Mouse (Mus musculus) liver, embryonic 11.5 days (tissue): ENCODE results near the gene Lipa. TPM values are rescaled to one million over a fixed set of nuclear protein-coding genes. Genes with fewer than 3 reads are reported as not detected.

Experiments used
- ATAC-seq: fragments of 200-750 bp; cut with Nextera tagmentation; replicated peaks from 2 replicates; pipeline ENCODE4 v1.8.0; 2017; ENCODE audit warnings: moderate number of reproducible peaks, mild to moderate bottlenecking, moderate TSS enrichment, moderate library complexity; ENCODE audit not compliant: low FRiP score
- DNase-seq: peaks from one replicate; pipeline ENCODE4 v3.0.0-alpha.2; 2017; ENCODE audit warnings: low spot score
- H3K27ac ChIP-seq: fragments of 300-500 bp; sonication (generic); 2 replicates; pipeline ENCODE4 v1.5.1; 2014; ENCODE audit warnings: mild to moderate bottlenecking, low read depth, low read length, control low read depth
- H3K27me3 ChIP-seq: fragments of 300-500 bp; sonication (generic); replicated peaks from 2 replicates; pipeline ENCODE4 v1.6.1; 2014; ENCODE audit warnings: low read length, mixed read lengths; ENCODE audit not compliant: control insufficient read depth, insufficient read depth
- H3K36me3 ChIP-seq: fragments of 300-500 bp; sonication (generic); 2 replicates; pipeline ENCODE4 v1.6.1; 2014; ENCODE audit warnings: mild to moderate bottlenecking, low read length, moderate library complexity, mixed read lengths; ENCODE audit not compliant: control insufficient read depth, insufficient read depth
- H3K4me1 ChIP-seq: fragments of 300-500 bp; sonication (generic); replicated peaks from 2 replicates; pipeline ENCODE4 v1.6.1; 2014; ENCODE audit warnings: low read length, mixed read lengths; ENCODE audit not compliant: control insufficient read depth, insufficient read depth
- H3K4me2 ChIP-seq: fragments of 300-500 bp; sonication (generic); 2 replicates; pipeline ENCODE4 v1.6.1; 2014; ENCODE audit warnings: mild to moderate bottlenecking, control low read depth, moderate library complexity
- H3K4me3 ChIP-seq: fragments of 300-500 bp; sonication (generic); 2 replicates; pipeline ENCODE4 v1.5.1; 2014; ENCODE audit warnings: low read depth, low read length, control low read depth
- H3K9ac ChIP-seq: fragments of 300-500 bp; sonication (generic); 2 replicates; pipeline ENCODE4 v1.6.1; 2014; ENCODE audit warnings: low read depth, low read length, control low read depth
- H3K9me3 ChIP-seq: fragments of 300-500 bp; sonication (generic); 2 replicates; pipeline ENCODE4 v1.6.1; 2016; ENCODE audit warnings: low read length, inconsistent platforms, mixed read lengths; ENCODE audit not compliant: control insufficient read depth
- WGBS: fragments of 180-500 bp; shearing (Covaris S2); extraction: QIAGEN DNeasy Blood & Tissue Kit; methylation state at CpG from one replicate; pipeline ENCODE4 v1.1.7; 2014; 5-methylcytosine and 5-hydroxymethylcytosine counted together
- polyA plus RNA-seq: library from polyadenylated mRNA; unstranded; fragments of >200 nt; fragmentation: Nextera tagmentation; extraction: Ambion mirVana; gene quantifications from 2 replicates; pipeline ENCODE4 v1.2.1, GENCODE M21; 2014

Lipa gene
- polyA plus RNA-seq, 1 experiment from 2014 or later = 48.2 TPM

DNA sequence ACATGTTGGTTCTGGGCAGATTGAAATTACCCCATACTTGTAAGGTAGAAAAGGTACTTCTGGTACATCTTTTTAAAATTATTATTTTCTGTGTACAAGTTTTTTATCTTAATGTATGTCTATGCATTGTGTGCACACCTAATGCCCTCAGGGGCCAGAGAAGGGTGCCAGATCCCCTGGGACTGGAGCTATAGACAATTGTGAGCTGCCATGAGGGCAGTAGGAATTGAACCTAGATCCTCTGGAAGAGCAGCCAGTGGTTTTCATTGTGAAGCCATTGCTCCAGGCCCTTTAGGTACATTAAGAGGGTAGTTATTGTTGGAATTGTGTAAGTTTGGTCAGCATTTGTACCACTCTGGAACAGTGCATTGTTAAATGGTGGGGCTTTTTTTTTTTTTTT is 26.8 kb upstream of the Lipa start:
- Histone ChIP-seq H3K4me3 (no peak overlapping the region), H3K4me1 (peaks cover 5% of the 10 kb centered on the region; the same call in 1 of the 2 replicates), H3K9me3 (no peaks in the 10 kb centered on the region), H3K9ac (no peak overlapping the region), H3K4me2 (no peak overlapping the region), H3K27me3 (no peaks in the 10 kb centered on the region), H3K36me3 (no peaks in the 10 kb centered on the region), H3K27ac (no peak overlapping the region)
- DNase-seq (no peak), ATAC-seq (no peak)

DNA sequence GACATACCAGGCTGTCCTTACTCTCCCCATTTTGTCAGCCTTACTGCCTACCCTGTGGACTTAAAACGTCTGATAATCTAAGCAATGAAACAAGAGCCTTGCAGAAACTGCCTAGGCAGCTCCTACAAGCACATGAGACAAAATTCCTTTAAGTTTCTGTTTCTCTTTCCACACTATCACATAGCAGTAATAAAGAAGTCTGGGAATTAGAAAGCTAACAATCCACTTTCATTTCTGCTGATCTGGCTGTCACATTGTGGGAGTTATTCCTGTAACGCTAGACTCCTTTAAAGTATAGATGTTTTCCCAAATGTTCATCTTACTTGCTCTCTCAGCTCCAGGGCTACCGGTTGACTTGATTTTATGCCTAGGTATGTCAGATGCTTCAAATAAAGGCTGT is 26.2 kb upstream of the Lipa start:
- Histone ChIP-seq H3K27ac (no peak overlapping the region), H3K9me3 (no peaks in the 10 kb centered on the region), H3K4me1 (peaks cover 5% of the 10 kb centered on the region; the same call in 1 of the 2 replicates), H3K4me2 (no peak overlapping the region), H3K9ac (no peak overlapping the region), H3K4me3 (no peak overlapping the region), H3K36me3 (no peaks in the 10 kb centered on the region), H3K27me3 (no peaks in the 10 kb centered on the region)
- ATAC-seq (no peak), DNase-seq (no peak)
- 64% methylated on average over 3 of the region's 3 CpGs for WGBS

DNA sequence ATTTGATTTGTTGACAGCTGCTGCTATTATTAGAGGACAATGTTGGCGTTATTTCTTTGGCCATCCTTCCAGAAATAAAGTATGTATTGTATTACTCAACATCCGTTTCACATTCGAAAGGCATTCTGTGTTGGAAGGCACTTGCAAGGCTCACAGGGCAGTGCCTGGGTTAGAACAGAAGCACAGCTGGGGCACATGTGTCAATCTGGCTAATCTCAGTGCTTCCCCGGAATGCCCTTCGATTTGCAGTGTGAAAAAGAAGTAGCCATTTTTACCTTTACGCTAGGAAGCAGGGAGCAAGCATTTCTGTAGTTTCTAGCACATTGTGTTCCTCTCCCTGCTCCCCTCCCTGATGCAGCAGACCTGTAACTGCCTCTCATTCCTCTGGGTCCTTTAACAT is 25.7 kb upstream of the Lipa start:
- DNase-seq (no peak), ATAC-seq (no peak)
- Histone ChIP-seq H3K9me3 (no peaks in the 10 kb centered on the region), H3K9ac (no peak overlapping the region), H3K36me3 (no peaks in the 10 kb centered on the region), H3K4me2 (no peak overlapping the region), H3K4me1 (peaks cover 5% of the 10 kb centered on the region; the same call in 1 of the 2 replicates), H3K27me3 (no peaks in the 10 kb centered on the region), H3K4me3 (no peak overlapping the region), H3K27ac (no peak overlapping the region)
- 69% methylated on average over 6 of the region's 6 CpGs for WGBS

DNA sequence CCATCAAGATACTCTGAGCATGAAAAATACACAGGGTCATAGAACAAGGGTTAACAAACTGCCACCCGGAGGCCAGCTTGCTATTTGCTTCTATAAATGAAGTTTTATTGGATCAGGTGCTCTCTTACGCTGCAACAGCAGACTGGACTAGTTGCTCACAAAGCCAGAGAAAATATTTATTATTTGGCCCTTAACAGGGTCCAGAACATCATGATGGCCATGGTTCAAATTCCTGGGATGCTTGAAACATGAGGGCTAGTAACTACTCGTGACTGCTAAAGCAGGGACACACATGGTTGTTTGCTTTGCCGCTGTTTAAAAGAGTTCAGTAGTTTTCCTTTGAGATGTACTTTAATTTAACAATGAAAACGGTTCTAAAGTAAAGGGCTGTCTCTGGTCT is 24.7 kb upstream of the Lipa start:
- no peak overlapping the region; the same call in 1 of the 2 replicates for H3K4me2 ChIP-seq
- no peak for ATAC-seq
- no peaks in the 10 kb centered on the region for H3K9me3 ChIP-seq
- H3K27me3 ChIP-seq = no peaks in the 10 kb centered on the region
- DNase-seq = no peak
- H3K9ac ChIP-seq = no peak overlapping the region
- H3K4me1 ChIP-seq = peaks cover 5% of the 10 kb centered on the region; the same call in 1 of the 2 replicates
- WGBS = 65% methylated on average over 5 of the region's 5 CpGs
- no peak overlapping the region for H3K27ac ChIP-seq
- no peak overlapping the region for H3K4me3 ChIP-seq
- no peaks in the 10 kb centered on the region for H3K36me3 ChIP-seq

DNA sequence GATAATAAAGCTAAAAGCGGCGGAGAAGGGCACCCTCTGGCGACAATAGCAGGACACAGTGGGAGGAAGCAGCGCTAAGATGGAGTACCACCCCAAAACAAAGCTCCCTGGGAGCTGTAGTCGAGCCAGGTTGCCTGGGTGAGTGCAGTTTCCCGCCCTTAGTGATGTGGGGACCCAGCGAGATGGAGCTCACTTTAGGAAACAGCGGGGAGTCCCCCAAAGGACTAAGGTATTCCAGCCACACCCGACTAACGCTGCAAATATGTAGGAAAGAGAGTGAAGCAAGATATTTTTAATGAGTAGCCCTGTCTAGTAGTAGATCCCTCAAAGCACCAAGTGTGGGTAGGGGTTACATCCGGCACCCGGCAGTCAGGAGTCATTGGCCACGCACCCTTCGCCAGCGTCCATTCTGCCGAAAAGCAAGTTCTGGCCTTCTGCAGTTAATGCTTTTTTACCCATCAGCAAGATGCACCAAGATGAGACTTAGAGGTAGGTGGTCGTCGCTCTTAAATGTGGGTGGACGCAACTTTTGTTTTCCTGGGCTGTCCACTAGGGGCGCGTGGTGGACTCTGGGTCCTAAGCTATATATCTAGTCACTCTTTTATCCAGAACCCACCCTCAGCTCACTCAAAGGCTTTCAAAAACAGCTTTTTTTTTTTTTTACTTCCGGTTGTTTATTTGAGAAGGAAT is 23.4 kb upstream of the Lipa start, which contains the start of gene Ifit2:
TSS of gene Ifit2 (plus strand) at position 161 of the 690 bp plus-strand sequence.
- peak within 1 kb of the TSS; percentile 55; the same call in 1 of the 2 replicates for H3K9ac ChIP-seq
- peak within 1 kb of the TSS; percentile 71 for H3K4me2 ChIP-seq
- ATAC-seq (peak; percentile 97), DNase-seq (peak; percentile 79)
- no peaks in the 10 kb centered on the region for H3K27me3 ChIP-seq
- H3K27ac ChIP-seq = no peak within 1 kb of the TSS
- under 1% methylated on average over 22 of the region's 22 CpGs for WGBS
- H3K9me3 ChIP-seq = no peaks in the 10 kb centered on the region
- H3K4me3 ChIP-seq = peak within 1 kb of the TSS; percentile 50
- no peaks in the 10 kb centered on the region for H3K36me3 ChIP-seq
- peaks cover 5% of the 10 kb centered on the region; the same call in 1 of the 2 replicates for H3K4me1 ChIP-seq

- Histone ChIP-seq H3K36me3 (no peaks in the 10 kb centered on the region), H3K27ac (no peak overlapping the region), H3K9me3 (no peaks in the 10 kb centered on the region), H3K27me3 (no peaks in the 10 kb centered on the region), H3K9ac (peak overlapping the region; percentile 55; the same call in 1 of the 2 replicates), H3K4me1 (peaks cover 5% of the 10 kb centered on the region; the same call in 1 of the 2 replicates), H3K4me3 (peak overlapping the region; percentile 50), H3K4me2 (peak overlapping the region; percentile 71)
- DNase-seq (no peak), ATAC-seq (no peak)
- 31% methylated on average over 4 of the region's 4 CpGs for WGBS
Measured at GRCm38 (mm10) chr19:34550205-34550533, 22.9 kb upstream of the Lipa start.

DNA sequence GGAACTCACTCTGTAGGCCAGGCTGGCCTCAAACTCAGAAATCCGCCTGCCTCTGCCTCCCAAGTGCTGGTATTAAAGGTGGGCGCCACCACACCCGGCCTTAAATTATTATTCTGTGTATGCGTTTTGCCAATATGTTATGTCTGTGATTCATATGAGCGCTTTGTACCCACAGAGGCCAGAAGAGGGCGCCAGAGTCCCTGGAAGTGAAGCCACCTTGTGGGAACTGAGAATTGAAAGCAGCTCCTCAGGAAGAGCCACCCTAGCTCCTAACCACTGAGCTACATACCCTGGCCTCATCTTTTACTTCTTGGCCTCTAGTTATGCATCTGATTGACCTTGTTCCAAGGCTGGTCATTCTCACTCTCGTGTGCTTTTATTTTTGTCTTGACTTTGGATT is 20.7 kb upstream of the Lipa start:
- Histone ChIP-seq H3K4me3 (no peak overlapping the region), H3K4me2 (no peak overlapping the region), H3K9ac (no peak overlapping the region), H3K27ac (no peak overlapping the region), H3K36me3 (no peaks in the 10 kb centered on the region), H3K27me3 (no peaks in the 10 kb centered on the region), H3K4me1 (peaks cover 5% of the 10 kb centered on the region; the same call in 1 of the 2 replicates), H3K9me3 (no peaks in the 10 kb centered on the region)
- 34% methylated on average over 7 of the region's 7 CpGs for WGBS
- DNase-seq (peak; percentile 51), ATAC-seq (no peak)

- H3K4me1 ChIP-seq = peaks cover 5% of the 10 kb centered on the region; the same call in 1 of the 2 replicates
- H3K27me3 ChIP-seq = no peaks in the 10 kb centered on the region
- WGBS = 81% methylated on average over 4 of the region's 4 CpGs
- no peak overlapping the region for H3K4me3 ChIP-seq
- ATAC-seq (no peak), DNase-seq (no peak)
- H3K9ac ChIP-seq = no peak overlapping the region
- H3K27ac ChIP-seq = no peak overlapping the region
- no peak overlapping the region for H3K4me2 ChIP-seq
- no peaks in the 10 kb centered on the region for H3K9me3 ChIP-seq
- H3K36me3 ChIP-seq = no peaks in the 10 kb centered on the region
Measured at GRCm38 (mm10) chr19:34546211-34546610, 18.9 kb upstream of the Lipa start.

GRCm38 (mm10) chr19:34539422-34539821 is 12.1 kb upstream of the Lipa start:
- WGBS = 69% methylated on average over 1 of the region's 1 CpGs
- no peaks in the 10 kb centered on the region for H3K4me1 ChIP-seq
- no peak overlapping the region for H3K27ac ChIP-seq
- H3K36me3 ChIP-seq = no peaks in the 10 kb centered on the region
- no peak overlapping the region for H3K9ac ChIP-seq
- ATAC-seq (no peak), DNase-seq (no peak)
- H3K4me3 ChIP-seq = no peak overlapping the region
- H3K4me2 ChIP-seq = no peak overlapping the region
- no peaks in the 10 kb centered on the region for H3K9me3 ChIP-seq
- no peaks in the 10 kb centered on the region for H3K27me3 ChIP-seq
